Mouse (Mus musculus) spleen, adult 2 months (tissue): ENCODE results near the gene Fxyd6.

Source experiments
- CTCF ChIP-seq: fragments of 200-500 bp; IDR thresholded peaks from 2 replicates; pipeline ENCODE4 v1.5.1; 2011; ENCODE audit warnings: mild to moderate bottlenecking, inconsistent platforms; ENCODE audit not compliant: insufficient read depth, insufficient read length, insufficient replicate concordance; ENCODE audit errors: extremely low read depth
- POLR2A ChIP-seq: fragments of 200-500 bp; IDR thresholded peaks from 2 replicates; pipeline ENCODE4 v1.6.1; 2011; ENCODE audit warnings: low read depth, low read length, inconsistent platforms

DNA sequence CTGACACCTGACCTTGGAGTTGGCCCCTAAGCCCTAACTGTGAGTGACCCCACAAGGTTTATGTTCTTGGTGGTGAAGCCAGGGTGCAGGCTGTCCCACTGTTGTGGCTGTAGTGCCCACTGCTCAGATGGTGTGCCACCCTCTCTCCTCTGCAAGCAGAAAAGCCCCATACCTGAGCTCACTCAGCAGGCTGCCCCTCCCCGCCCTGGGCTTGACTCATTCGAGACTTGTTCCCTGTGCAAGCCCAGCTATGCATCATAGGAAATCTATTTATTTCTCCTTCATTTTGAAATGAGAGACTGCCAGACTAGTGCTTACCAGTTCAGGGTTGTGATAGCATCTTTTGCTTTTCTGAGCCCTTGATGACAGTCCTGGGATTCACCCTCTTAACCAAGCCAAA is 32.6 kb upstream of the Fxyd6 start:
- no peak for TF ChIP-seq CTCF
- TF ChIP-seq POLR2A = no peak
